Mouse (Mus musculus) kidney, embryonic 14.5 days (tissue): ENCODE measurements around the gene Arhgap23. TPM values are rescaled to one million over a fixed set of nuclear protein-coding genes. Genes with fewer than 3 reads are reported as not detected.

Experiments used
- ATAC-seq: fragments of 200-750 bp; cut with Nextera tagmentation; 2 replicates; pipeline ENCODE4 v1.8.0; 2017; ENCODE audit warnings: moderate number of reproducible peaks, mild to moderate bottlenecking, moderate TSS enrichment, moderate library complexity; ENCODE audit not compliant: low FRiP score, low TSS enrichment
- H3K27ac ChIP-seq: fragments of 300-500 bp; sonication (generic); 2 replicates; pipeline ENCODE4 v1.5.1; 2014; ENCODE audit warnings: low read depth, mild to moderate bottlenecking, low read length, moderate library complexity, mixed read lengths
- H3K27me3 ChIP-seq: fragments of 300-500 bp; sonication (generic); 2 replicates; pipeline ENCODE4 v1.6.1; 2014; ENCODE audit warnings: mild to moderate bottlenecking, low read length; ENCODE audit not compliant: control insufficient read depth, insufficient read depth
- H3K36me3 ChIP-seq: fragments of 300-500 bp; sonication (generic); 2 replicates; pipeline ENCODE4 v1.6.1; 2014; ENCODE audit warnings: low read length, mixed read lengths; ENCODE audit not compliant: control insufficient read depth, insufficient read depth
- H3K4me1 ChIP-seq: fragments of 300-500 bp; sonication (generic); 2 replicates; pipeline ENCODE4 v1.6.1; 2014; ENCODE audit warnings: low read length, mixed read lengths; ENCODE audit not compliant: control insufficient read depth, insufficient read depth
- H3K4me2 ChIP-seq: fragments of 300-500 bp; sonication (generic); replicated peaks from 2 replicates; pipeline ENCODE4 v1.6.1; 2014; ENCODE audit warnings: low read depth, mild to moderate bottlenecking, low read length
- H3K4me3 ChIP-seq: fragments of 300-500 bp; sonication (generic); 2 replicates; pipeline ENCODE4 v1.5.1; 2014; ENCODE audit warnings: mild to moderate bottlenecking, low read length
- H3K9ac ChIP-seq: fragments of 300-500 bp; sonication (generic); 2 replicates; pipeline ENCODE4 v1.6.1; 2014; ENCODE audit warnings: low read depth, mild to moderate bottlenecking, low read length, moderate library complexity
- H3K9me3 ChIP-seq: fragments of 300-500 bp; sonication (generic); 2 replicates; pipeline ENCODE4 v1.6.1; 2016; ENCODE audit warnings: low read length; ENCODE audit not compliant: control insufficient read depth
- WGBS: fragments of 180-500 bp; shearing (Covaris S2); extraction: QIAGEN DNeasy Blood & Tissue Kit; methylation state at CpG from one replicate; pipeline ENCODE4 v1.1.7; 2014; 5-methylcytosine and 5-hydroxymethylcytosine counted together
- polyA plus RNA-seq: library from polyadenylated mRNA; unstranded; fragments of >200 nt; fragmentation: Nextera tagmentation; extraction: Ambion mirVana; gene quantifications from 2 replicates; pipeline ENCODE4 v1.2.1, GENCODE M21; 2014

Gene Arhgap23
- polyA plus RNA-seq, 1 experiment from 2014 or later: 5.2 TPM

- H3K9me3 ChIP-seq: no peaks in the 10 kb centered on the region
- WGBS: 90% methylated on average over 3 of the region's 3 CpGs
- 0 out of 2 replicates have a peak, but pooled peaks cover 4% of the 10 kb centered on the region for H3K4me1 ChIP-seq
- no peak for ATAC-seq
- H3K36me3 ChIP-seq: peaks cover 81% of the 10 kb centered on the region
- no peak overlapping the region for H3K9ac ChIP-seq
- H3K27me3 ChIP-seq: no peaks in the 10 kb centered on the region
- H3K4me2 ChIP-seq: no peak overlapping the region
- no peak overlapping the region for H3K27ac ChIP-seq
- H3K4me3 ChIP-seq: no peak overlapping the region
Measured at GRCm38 (mm10) chr11:97461307-97461820, 46.0 kb downstream of the Arhgap23 start.

- no peaks in the 10 kb centered on the region for H3K4me1 ChIP-seq
- no peak overlapping the region for H3K27ac ChIP-seq
- H3K27me3 ChIP-seq: no peaks in the 10 kb centered on the region
- WGBS: 92% methylated on average over 6 of the region's 6 CpGs
- no peak overlapping the region for H3K4me3 ChIP-seq
- no peak overlapping the region for H3K9ac ChIP-seq
- H3K36me3 ChIP-seq: peaks cover 81% of the 10 kb centered on the region
- no peaks in the 10 kb centered on the region for H3K9me3 ChIP-seq
- ATAC-seq: no peak
- H3K4me2 ChIP-seq: no peak overlapping the region
Measured at GRCm38 (mm10) chr11:97462538-97462937, 47.2 kb downstream of the Arhgap23 start.

- ATAC-seq: no peak
- peaks cover 74% of the 10 kb centered on the region for H3K36me3 ChIP-seq
- no peak overlapping the region for H3K9ac ChIP-seq
- no peak overlapping the region for H3K27ac ChIP-seq
- no peak overlapping the region for H3K4me2 ChIP-seq
- H3K27me3 ChIP-seq: no peaks in the 10 kb centered on the region
- WGBS: 50% methylated on average over 33 of the region's 33 CpGs
- H3K4me1 ChIP-seq: no peaks in the 10 kb centered on the region
- no peak overlapping the region for H3K4me3 ChIP-seq
- H3K9me3 ChIP-seq: no peaks in the 10 kb centered on the region
Measured at GRCm38 (mm10) chr11:97463166-97463565, 47.8 kb downstream of the Arhgap23 start.

- Histone ChIP-seq H3K4me1 (no peaks in the 10 kb centered on the region), H3K4me3 (no peak overlapping the region), H3K27me3 (no peaks in the 10 kb centered on the region), H3K9ac (no peak overlapping the region), H3K36me3 (peaks cover 70% of the 10 kb centered on the region), H3K4me2 (no peak overlapping the region), H3K9me3 (no peaks in the 10 kb centered on the region), H3K27ac (no peak overlapping the region)
- no peak for ATAC-seq
- WGBS: 92% methylated on average over 4 of the region's 4 CpGs
Measured at GRCm38 (mm10) chr11:97463991-97464390, 48.7 kb downstream of the Arhgap23 start.

- no peak for ATAC-seq
- H3K4me3 ChIP-seq: no peak overlapping the region
Measured at GRCm38 (mm10) chr11:97465957-97466356, 50.6 kb downstream of the Arhgap23 start.

GRCm38 (mm10) chr11:97466444-97467160 is 51.3 kb downstream of the Arhgap23 start:
- Histone ChIP-seq H3K9ac (no peak overlapping the region), H3K27ac (no peak overlapping the region), H3K9me3 (no peaks in the 10 kb centered on the region), H3K4me1 (no peaks in the 10 kb centered on the region), H3K27me3 (no peaks in the 10 kb centered on the region), H3K4me2 (no peak overlapping the region), H3K4me3 (no peak overlapping the region), H3K36me3 (peaks cover 79% of the 10 kb centered on the region)
- WGBS: 80% methylated on average over 10 of the region's 10 CpGs
- ATAC-seq: no peak

More at GRCm38 (mm10) chr11:97465957-97466356, 50.6 kb downstream of the Arhgap23 start:
- no peak overlapping the region for H3K27ac ChIP-seq
- no peaks in the 10 kb centered on the region for H3K9me3 ChIP-seq
- H3K36me3 ChIP-seq: peaks cover 79% of the 10 kb centered on the region
- no peaks in the 10 kb centered on the region for H3K27me3 ChIP-seq
- WGBS: 87% methylated on average over 12 of the region's 12 CpGs
- no peak overlapping the region for H3K9ac ChIP-seq
- no peak overlapping the region for H3K4me2 ChIP-seq
- no peaks in the 10 kb centered on the region for H3K4me1 ChIP-seq

- H3K9me3 ChIP-seq: no peaks in the 10 kb centered on the region
- no peaks in the 10 kb centered on the region for H3K27me3 ChIP-seq
- ATAC-seq: peak; percentile 59; the same call in 1 of the 2 replicates
- peaks cover 64% of the 10 kb centered on the region for H3K36me3 ChIP-seq
- H3K4me2 ChIP-seq: no peak overlapping the region
- H3K27ac ChIP-seq: no peak overlapping the region
- no peak overlapping the region for H3K4me3 ChIP-seq
- H3K4me1 ChIP-seq: no peaks in the 10 kb centered on the region
- no peak overlapping the region for H3K9ac ChIP-seq
- WGBS: 48% methylated on average over 14 of the region's 14 CpGs
Measured at GRCm38 (mm10) chr11:97468639-97469287, 53.4 kb downstream of the Arhgap23 start.

GRCm38 (mm10) chr11:97469828-97470227 is 54.5 kb downstream of the Arhgap23 start:
- ATAC-seq: no peak

GRCm38 (mm10) chr11:97471276-97471675 is 55.9 kb downstream of the Arhgap23 start:
- ATAC-seq: no peak
- WGBS: 80% methylated on average over 6 of the region's 6 CpGs

More at GRCm38 (mm10) chr11:97469828-97470227, 54.5 kb downstream of the Arhgap23 start:
- H3K27ac ChIP-seq: no peak overlapping the region
- H3K4me3 ChIP-seq: no peak overlapping the region
- no peaks in the 10 kb centered on the region for H3K27me3 ChIP-seq
- no peak overlapping the region for H3K4me2 ChIP-seq
- WGBS: 94% methylated on average over 7 of the region's 7 CpGs
- no peaks in the 10 kb centered on the region for H3K4me1 ChIP-seq
- peaks cover 62% of the 10 kb centered on the region for H3K36me3 ChIP-seq
- H3K9ac ChIP-seq: no peak overlapping the region
- H3K9me3 ChIP-seq: no peaks in the 10 kb centered on the region

More at GRCm38 (mm10) chr11:97471276-97471675, 55.9 kb downstream of the Arhgap23 start:
- H3K36me3 ChIP-seq: peaks cover 65% of the 10 kb centered on the region
- H3K9me3 ChIP-seq: no peaks in the 10 kb centered on the region
- H3K4me1 ChIP-seq: no peaks in the 10 kb centered on the region
- no peak overlapping the region for H3K9ac ChIP-seq
- H3K4me3 ChIP-seq: no peak overlapping the region
- H3K27ac ChIP-seq: no peak overlapping the region
- H3K27me3 ChIP-seq: no peaks in the 10 kb centered on the region
- no peak overlapping the region for H3K4me2 ChIP-seq
